Mouse (Mus musculus) frontal cortex, postnatal 36 days (tissue): ENCODE measurements around the gene Lman1l.

Experiments
- DNase-seq, 2 experiments: peaks; one replicate each; pipeline ENCODE4 v3.0.0; 2022; ENCODE audit warnings: low spot score in 2 of 2

Gene Lman1l

GRCm38 (mm10) chr9:57644944-57645893, 24.6 kb upstream of the Lman1l start:
- peak; percentile 90 for DNase-seq

GRCm38 (mm10) chr9:57644442-57644943, 23.9 kb upstream of the Lman1l start:
- no peak for DNase-seq

GRCm38 (mm10) chr9:57643856-57644180, 23.2 kb upstream of the Lman1l start:
- no peak for DNase-seq

GRCm38 (mm10) chr9:57643169-57643855, 22.7 kb upstream of the Lman1l start:
- no peak for DNase-seq

GRCm38 (mm10) chr9:57641775-57642550, 21.4 kb upstream of the Lman1l start:
- no peak for DNase-seq

GRCm38 (mm10) chr9:57641022-57641421, 20.4 kb upstream of the Lman1l start:
- DNase-seq: no peak

- peak in 1 of 2 experiments; percentile 51 for DNase-seq
These were observed 19.8 kb upstream of the Lman1l start for GRCm38 (mm10) chr9:57640384-57640783.

- DNase-seq: no peak
These were observed 19.2 kb upstream of the Lman1l start for GRCm38 (mm10) chr9:57639661-57640328.

GRCm38 (mm10) chr9:57638651-57639459, 18.3 kb upstream of the Lman1l start:
- DNase-seq: no peak

- no peak for DNase-seq
These were observed 17.3 kb upstream of the Lman1l start for GRCm38 (mm10) chr9:57637741-57638322.

- DNase-seq: no peak
These were observed 16.7 kb upstream of the Lman1l start for GRCm38 (mm10) chr9:57637272-57637671.

- peak in 1 of 2 experiments; percentile 57 for DNase-seq
These were observed 13.0 kb upstream of the Lman1l start for GRCm38 (mm10) chr9:57633481-57634024.

- peak; percentile 79 for DNase-seq
These were observed 8.7 kb upstream of the Lman1l start for GRCm38 (mm10) chr9:57629118-57629874.

- DNase-seq: no peak
These were observed 8.1 kb upstream of the Lman1l start for GRCm38 (mm10) chr9:57628717-57629116.

GRCm38 (mm10) chr9:57627892-57628291, 7.3 kb upstream of the Lman1l start:
- DNase-seq: no peak

GRCm38 (mm10) chr9:57627191-57627590, 6.6 kb upstream of the Lman1l start:
- DNase-seq: no peak

GRCm38 (mm10) chr9:57625674-57626500, 5.3 kb upstream of the Lman1l start:
- DNase-seq: no peak

- DNase-seq: no peak
These were observed 3.7 kb upstream of the Lman1l start for GRCm38 (mm10) chr9:57624295-57624694.
